Mouse (Mus musculus) layer of hippocampus, postnatal 36 days (tissue): ENCODE measurements at regions not wholly inside any gene's neighbourhood (a gene's known extent, or its start where the extent isn't known, plus 50 kb on each side); places are given as distances from the start of the nearest gene placed in this dataset.

Source experiments
- DNase-seq, 2 experiments: peaks; one replicate each; pipeline ENCODE4 v3.0.0; 2022

DNA sequence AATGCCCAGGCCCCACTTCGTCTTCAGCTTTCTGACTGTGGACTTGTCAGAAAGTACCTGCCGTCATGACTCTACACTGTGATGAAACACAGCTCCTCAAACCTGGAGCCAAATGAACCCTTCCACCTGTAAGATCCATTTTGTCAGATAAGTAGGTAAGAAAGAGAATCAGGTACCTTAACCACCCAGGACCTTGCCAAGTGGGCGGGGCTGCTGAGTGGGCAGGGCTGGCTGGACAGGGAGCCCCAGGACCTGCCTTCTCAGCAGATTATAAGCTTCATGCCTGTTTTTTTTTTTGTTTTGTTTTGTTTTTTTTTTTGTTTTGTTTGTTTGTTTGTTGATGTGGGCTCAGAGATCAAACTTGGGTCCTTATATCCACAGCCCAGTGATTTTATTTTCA lies 311.8 kb upstream of the Pabpc6 start:
- no peak for DNase-seq

DNA sequence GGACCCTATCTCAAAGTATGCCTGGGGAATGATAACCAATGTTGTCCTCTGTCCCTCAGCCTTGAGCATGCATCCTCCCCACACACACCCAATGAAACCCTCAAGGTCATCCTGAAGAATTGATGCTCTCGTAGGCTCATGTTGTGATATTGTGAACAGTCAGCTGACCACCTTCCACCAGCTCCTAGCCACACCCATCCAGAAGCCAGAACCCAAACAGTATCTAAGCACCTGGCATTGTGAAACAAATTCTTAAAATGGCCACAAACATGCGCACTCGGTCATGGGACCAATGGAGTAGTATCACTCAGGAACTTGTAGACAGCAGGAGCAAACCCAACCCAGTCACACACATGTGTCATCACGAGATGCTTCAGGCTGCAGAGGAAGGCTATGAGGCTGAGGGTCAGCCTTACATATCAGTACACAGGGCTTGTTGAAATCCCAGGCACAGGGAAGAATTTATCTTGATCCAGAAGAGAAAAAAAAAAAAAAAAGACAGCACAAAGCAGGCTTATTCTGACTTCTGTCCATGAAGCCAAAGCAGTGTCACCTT lies 307.4 kb upstream of the Pabpc6 start:
- no peak for DNase-seq

- DNase-seq: no peak
Measured at GRCm38 (mm10) chr17:9975995-9976394, 306.5 kb upstream of the Pabpc6 start.

- no peak for DNase-seq
Measured at GRCm38 (mm10) chr17:9975153-9975552, 305.6 kb upstream of the Pabpc6 start.

DNA sequence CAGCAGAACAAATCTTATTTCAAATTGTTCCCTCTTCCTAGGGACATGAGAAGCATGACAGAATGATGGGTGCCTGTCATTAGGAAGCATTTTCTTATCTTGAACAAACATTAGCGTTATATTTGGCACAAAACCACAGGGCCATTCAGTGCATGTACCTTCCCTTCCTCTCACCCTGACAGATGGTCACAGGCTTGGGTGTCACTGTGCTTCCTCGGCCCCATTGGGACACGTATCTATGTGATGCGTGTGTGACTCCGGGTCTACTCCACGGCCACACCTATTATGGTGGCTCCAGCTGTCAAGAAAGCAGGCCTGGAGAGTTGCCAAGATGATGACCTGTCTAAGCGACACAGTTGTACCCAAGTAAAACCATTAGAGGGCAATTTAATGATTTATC lies 298.5 kb upstream of the Pabpc6 start:
- DNase-seq: no peak

- no peak for DNase-seq
Measured at GRCm38 (mm10) chr17:9962893-9963436, 293.4 kb upstream of the Pabpc6 start.

GRCm38 (mm10) chr17:9948985-9949667 lies 279.6 kb upstream of the Pabpc6 start:
- DNase-seq: no peak

DNA sequence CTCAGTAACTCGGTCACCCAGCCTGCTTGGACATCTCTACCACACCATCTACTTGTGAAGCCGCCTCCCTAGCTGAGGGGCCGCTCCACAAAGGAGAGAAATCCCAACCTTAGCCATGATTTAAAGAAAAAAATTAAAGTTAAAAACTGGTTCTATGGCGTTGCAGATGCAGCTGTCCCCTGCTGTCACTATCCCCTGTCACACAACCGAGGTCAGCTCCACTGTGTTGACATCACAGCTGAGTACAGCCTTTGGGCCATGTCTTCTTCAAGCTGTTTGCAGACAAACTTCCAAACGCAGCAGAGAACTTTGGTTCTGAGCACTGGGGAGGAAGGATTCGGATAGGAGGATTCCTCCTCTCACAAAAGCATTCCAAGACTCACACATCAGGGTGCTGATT lies 278.1 kb upstream of the Pabpc6 start:
- DNase-seq: no peak

- no peak for DNase-seq
Measured at GRCm38 (mm10) chr17:9944513-9944912, 275.0 kb upstream of the Pabpc6 start.

DNA sequence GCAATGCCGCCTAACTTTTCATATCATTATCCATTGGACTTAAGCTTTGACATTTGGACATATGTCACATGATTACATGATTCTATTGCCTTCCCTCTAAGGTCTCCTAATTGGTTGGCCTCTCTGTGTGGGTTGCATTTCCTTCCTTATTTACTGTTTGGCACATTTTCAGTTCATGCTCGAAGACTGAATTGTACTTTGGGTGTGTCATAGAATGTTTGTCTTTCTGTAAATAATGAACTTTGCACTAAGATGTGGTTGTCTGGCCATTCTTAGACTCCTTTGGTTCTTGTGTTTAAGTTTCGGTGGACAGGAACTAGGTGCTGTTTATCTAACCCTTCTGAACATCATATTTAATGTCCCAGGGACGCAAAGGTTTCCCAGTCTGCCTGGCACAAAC lies 272.7 kb upstream of the Pabpc6 start:
- no peak for DNase-seq

- no peak for DNase-seq
Measured at GRCm38 (mm10) chr17:9939576-9939975, 270.1 kb upstream of the Pabpc6 start.

GRCm38 (mm10) chr17:9938426-9938825 lies 268.9 kb upstream of the Pabpc6 start:
- DNase-seq: no peak

- no peak for DNase-seq
Measured at GRCm38 (mm10) chr17:9937211-9937610, 267.7 kb upstream of the Pabpc6 start.

GRCm38 (mm10) chr17:9932186-9932585 lies 262.7 kb upstream of the Pabpc6 start:
- DNase-seq: no peak

DNA sequence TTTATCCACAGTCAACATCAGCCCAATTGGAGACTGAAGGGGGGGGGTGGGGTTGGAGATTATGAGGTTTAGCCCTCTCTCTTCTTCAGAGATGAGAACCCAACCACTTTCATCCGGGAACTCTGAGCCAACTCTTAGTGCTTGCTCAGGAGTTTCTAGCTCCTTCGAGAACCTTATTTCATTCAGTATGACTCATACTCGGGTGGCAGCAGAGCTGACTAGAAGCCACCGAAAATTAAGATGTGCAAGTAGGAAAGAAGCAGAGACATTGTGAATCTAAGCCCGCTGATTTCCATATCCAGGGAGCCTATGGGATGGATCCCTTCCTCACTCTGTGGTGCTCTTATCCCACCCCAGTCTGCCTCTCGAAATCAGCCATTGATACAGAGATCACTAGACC lies 262.0 kb upstream of the Pabpc6 start:
- no peak for DNase-seq

DNA sequence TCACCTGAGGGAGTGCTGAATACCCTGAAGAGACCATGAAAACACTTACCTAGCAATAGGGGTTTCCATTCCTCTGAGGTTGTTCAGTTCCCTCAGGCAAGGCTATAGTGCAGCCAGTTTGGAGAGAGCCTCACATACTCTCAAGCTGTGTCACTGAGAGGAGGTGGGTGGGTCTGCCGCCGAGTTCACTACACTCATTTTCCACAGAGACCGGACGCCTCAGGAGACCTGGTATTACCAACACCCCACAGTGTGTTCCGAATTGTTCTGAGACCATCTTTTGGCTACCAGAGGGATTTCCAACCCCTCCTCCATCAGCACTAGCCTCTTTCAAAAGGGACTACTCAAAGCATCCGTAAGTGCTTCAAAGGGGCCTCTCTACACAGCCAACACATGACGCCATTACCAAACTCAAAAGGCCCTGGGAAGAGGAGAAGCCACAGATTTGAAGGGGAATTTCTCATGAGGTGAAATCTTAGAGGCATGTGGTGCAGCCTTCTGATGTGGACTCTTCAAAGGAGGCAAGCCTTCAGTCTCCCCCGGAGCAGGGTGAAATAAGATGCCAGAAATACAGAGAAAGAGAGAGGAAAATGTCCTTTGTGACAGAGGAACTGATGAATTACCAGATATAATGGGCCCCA lies 260.1 kb upstream of the Pabpc6 start:
- no peak for DNase-seq

GRCm38 (mm10) chr17:9927724-9928123 lies 258.2 kb upstream of the Pabpc6 start:
- no peak for DNase-seq

DNA sequence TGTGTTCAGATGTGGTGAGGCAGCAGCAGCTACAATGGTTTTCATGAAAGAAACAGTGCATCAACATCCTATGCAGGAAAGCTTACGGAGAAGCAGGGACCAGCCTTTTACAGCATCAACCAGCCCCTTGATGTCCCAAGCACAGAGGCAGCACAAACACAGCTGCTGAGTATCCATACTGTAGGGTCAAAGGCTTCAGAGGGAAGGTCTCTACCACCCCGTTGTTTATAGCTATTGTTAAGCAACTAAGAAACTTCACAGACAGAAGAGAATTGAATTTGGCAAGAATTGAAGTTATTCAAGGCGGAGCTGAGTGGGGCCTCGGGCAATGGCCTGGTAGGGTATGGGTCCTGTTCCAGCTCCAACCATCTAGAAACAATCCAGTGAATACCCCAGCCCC lies 256.8 kb upstream of the Pabpc6 start:
- no peak for DNase-seq

DNA sequence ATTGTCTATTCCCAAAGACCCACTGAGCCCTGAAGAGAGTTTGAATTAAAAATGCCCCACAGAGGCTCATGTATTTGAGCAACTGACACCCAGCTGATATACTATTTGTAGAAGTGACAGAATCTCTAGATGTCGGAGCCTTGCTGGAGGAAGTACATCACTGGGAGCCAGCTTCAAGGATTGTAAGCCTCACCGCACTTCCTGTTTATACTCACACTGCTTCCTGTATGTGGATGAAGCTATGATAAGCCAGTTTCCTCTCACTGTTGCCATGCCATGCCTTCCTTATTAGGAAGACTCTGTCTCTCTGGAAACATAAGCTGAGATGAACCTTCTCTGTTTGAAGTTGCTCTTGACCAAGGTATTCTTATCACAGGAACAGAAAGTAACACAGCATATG lies 251.8 kb upstream of the Pabpc6 start:
- no peak for DNase-seq

- no peak for DNase-seq
Measured at GRCm38 (mm10) chr17:9917031-9917430, 247.5 kb upstream of the Pabpc6 start.

- DNase-seq: no peak
Measured at GRCm38 (mm10) chr17:9910856-9911255, 241.3 kb upstream of the Pabpc6 start.

DNA sequence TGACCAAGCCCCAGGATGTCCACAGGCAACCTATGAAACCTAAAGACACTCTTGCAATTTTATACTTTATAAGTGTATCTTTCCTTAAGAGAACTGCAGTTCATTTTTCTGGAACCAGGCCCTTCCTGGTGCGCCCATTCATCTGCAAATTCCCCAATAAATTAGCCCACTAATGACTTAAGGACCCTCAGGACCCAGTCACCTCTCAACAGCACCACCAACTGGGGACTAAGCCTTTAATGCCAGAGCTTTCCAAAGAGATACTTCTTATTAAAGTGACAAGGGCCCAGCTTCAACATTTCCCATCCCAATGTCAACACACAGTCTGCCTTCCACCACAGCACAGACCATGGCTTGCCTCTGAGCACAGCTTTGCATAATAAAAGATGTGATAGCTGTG lies 237.6 kb upstream of the Pabpc6 start:
- DNase-seq: no peak

- peak; percentile 82 to 83 for DNase-seq
Measured at GRCm38 (mm10) chr17:9905501-9906462, 236.3 kb upstream of the Pabpc6 start.
